Mouse (Mus musculus) c-Kit-positive CD71-positive TER-119-negative erythroid progenitor cells, embryonic 14.5 days (primary cell): Measurements from ENCODE around the gene Ndufs7.
"Not testable (repeated sequence)": the region's sequence is repeated elsewhere in the genome, so short reads cannot be mapped to it uniquely, and the experiment has no call there.

Source experiments
- DNase-seq: peaks from one replicate; pipeline ENCODE4 v3.0.0-alpha.2; 2013; ENCODE audit warnings: low read depth

Gene Ndufs7

GRCm38 (mm10) chr10:80248971-80249640 is at the start of gene Ndufs7:
Gene Ndufs7, plus strand, starts transcription at chr10:80249121.
- DNase-seq: peak; percentile 90

GRCm38 (mm10) chr10:80199440-80200008 is 49.4 kb upstream of the Ndufs7 start:
- peak; percentile 73 for DNase-seq

- DNase-seq: no peak
These were observed 48.4 kb upstream of the Ndufs7 start for GRCm38 (mm10) chr10:80200485-80200884.

GRCm38 (mm10) chr10:80204055-80204454 is 44.9 kb upstream of the Ndufs7 start:
- DNase-seq: no peak

DNA sequence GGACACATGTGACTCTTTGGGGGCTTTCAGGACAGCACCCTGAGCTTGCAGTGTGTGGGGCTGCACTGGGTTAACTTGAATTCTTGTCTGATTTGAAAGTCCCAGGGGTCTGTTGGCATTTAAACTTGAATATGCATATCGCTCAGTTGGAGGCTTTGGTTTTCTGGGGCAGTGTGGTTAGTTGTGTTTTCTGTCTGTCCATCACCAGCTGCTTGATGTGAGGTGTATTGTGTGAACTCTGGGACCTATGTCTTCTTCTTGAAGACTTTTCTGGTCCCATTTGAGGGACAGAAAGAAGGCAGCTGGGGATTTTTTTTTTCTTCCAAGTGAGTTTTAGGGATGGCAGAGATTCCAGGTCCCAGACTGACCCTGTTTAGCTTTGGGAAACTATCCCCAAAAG is 41.7 kb upstream of the Ndufs7 start:
- DNase-seq: no peak

- no peak for DNase-seq
These were observed 41.2 kb upstream of the Ndufs7 start for GRCm38 (mm10) chr10:80207676-80208075.

- no peak for DNase-seq
These were observed 40.7 kb upstream of the Ndufs7 start for GRCm38 (mm10) chr10:80208248-80208647.

GRCm38 (mm10) chr10:80208841-80209371 is 40.0 kb upstream of the Ndufs7 start:
- DNase-seq: no peak

- not testable (repeated sequence) for DNase-seq
These were observed 37.3 kb upstream of the Ndufs7 start for GRCm38 (mm10) chr10:80211547-80212103.

GRCm38 (mm10) chr10:80215048-80215772 is 33.7 kb upstream of the Ndufs7 start:
- DNase-seq: no peak

- DNase-seq: no peak
These were observed 28.2 kb upstream of the Ndufs7 start for GRCm38 (mm10) chr10:80220676-80221075.

DNA sequence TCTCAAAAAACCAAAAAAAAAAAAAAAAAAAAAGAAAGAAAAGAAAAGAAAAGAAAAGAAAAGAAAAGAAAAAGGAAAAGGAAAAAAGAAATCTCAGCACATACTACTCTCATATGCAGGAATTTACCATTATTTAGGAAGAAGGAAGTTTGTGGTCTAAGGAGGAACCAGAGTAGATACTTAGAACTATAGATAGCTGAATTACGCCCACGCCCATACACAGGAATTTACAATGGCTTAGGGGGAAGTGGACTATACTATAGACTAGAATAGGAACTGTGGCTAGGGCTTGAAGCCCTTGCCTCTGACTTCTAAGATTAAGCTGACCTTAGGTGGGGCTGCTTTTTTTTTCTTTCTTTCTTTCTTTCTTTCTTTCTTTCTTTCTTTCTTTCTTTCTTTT is 25.8 kb upstream of the Ndufs7 start:
- not testable (repeated sequence) for DNase-seq

GRCm38 (mm10) chr10:80226071-80226415 is 22.9 kb upstream of the Ndufs7 start:
- no peak for DNase-seq

GRCm38 (mm10) chr10:80226416-80227165 is 22.3 kb upstream of the Ndufs7 start, which contains the start of gene Mum1:
Gene Mum1, plus strand, starts transcription at chr10:80226434.
- peak; percentile 97 for DNase-seq

GRCm38 (mm10) chr10:80227166-80227539 is 21.8 kb upstream of the Ndufs7 start:
- DNase-seq: peak; percentile 8

DNA sequence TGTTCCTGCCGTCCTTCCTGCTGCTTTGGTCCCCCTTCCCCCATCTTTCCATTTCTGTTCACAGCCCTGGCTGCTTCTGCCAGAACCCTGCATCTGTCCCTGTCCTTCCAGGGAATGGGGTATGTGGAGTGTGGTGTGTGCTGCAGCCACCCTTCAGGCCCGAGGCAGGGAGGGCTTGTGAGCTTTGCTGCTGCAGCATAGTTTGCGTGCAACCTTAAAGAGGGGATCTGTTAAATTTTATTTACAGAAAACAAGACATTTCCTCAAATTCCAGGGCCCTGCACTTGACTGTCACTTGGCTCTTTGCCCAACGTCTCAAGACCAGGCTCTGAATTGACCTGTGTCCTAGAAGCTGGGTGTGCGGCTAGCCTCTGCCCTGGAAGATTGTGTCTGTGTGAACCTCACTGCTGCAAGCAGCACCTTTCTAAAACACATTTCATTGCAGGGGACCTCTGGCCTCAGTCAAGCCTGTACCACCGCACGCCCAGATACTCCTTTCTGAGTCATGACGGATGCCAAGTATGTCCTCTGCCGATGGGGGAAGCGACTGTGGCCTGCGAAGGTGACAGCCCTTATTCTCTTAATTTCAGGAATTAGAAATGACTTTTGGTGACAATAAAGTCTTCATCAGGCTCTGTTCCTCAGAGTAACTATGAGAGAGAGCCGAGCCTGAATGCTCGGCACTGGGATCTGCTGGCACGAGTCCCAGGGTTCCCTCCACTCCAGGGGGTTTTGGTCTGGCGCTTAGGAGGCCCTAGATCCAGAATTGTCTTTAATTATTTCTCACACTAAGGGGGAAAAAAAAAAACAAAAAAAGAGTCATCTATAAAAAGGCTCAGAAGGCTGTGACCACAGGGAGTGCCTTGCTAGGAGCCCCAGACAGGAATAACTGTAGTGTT is 20.8 kb upstream of the Ndufs7 start:
- DNase-seq: no peak

DNA sequence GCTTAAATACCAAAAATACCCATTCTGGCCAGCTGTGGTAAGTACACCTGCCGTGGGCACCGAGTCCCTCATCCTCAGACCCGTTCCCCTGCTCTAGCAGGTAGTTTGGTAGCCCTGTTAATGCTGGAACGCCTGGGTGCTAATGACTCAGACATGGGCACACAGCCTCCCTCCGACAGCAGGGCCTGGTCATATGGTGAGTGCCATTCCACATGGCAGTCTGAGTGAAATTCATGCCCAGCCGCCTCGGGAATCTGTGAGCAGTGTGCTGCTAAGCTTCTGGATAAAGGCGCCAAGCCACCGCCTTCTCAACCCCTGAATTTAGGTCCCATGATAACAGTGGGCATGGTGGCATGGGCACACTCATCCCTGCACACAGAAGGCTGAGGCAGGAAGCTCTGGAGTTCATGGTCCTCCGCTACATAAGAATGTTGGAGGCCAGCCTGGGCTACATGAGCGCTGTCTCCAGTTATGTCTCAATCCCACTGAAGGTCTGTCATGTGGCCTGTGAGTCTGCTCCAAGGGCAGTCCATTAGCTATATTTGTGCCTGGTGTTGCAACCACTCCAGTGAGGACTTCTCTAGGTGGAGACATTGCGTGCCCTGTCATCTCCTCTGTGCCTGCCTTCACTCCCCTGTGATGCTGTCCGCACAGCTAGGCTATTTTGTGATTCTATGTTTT is 12.6 kb upstream of the Ndufs7 start:
- DNase-seq: no peak

- DNase-seq: no peak
These were observed 11.9 kb upstream of the Ndufs7 start for GRCm38 (mm10) chr10:80237020-80237419.

GRCm38 (mm10) chr10:80238306-80238705 is 10.6 kb upstream of the Ndufs7 start:
- DNase-seq: no peak

DNA sequence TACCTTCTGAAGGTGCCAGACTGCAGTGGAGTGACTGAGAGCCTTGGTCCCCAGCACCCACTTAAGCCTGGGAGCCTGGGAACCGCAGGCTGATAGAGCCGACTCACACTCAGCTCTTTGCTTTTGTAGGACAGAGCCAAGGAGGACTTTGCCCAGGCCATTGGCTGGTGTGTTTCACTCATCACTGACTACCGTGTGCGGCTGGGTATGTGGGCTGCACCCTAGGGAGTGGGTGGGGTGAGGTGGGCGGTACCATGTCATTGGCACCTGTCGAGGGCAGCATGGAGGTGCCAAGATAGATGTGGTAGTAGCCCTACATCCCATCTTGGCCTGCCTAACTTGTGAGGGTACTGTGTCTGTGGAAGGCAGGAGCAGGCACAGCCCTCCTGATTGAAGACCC is 9.1 kb upstream of the Ndufs7 start:
- DNase-seq: no peak
